Mouse (Mus musculus) 416B (cell line): ENCODE measurements around the gene Tkt.

ENCODE experiments used
- DNase-seq: peaks from one replicate; pipeline ENCODE4 v3.0.0; 2011; ENCODE audit warnings: low read depth

Gene Tkt

GRCm38 (mm10) chr14:30553185-30553584 is 5.0 kb downstream of the Tkt start:
- DNase-seq, result peak; percentile 52

- DNase-seq, result peak; percentile 57
Observed at GRCm38 (mm10) chr14:30556651-30557050, 8.5 kb downstream of the Tkt start.

DNA sequence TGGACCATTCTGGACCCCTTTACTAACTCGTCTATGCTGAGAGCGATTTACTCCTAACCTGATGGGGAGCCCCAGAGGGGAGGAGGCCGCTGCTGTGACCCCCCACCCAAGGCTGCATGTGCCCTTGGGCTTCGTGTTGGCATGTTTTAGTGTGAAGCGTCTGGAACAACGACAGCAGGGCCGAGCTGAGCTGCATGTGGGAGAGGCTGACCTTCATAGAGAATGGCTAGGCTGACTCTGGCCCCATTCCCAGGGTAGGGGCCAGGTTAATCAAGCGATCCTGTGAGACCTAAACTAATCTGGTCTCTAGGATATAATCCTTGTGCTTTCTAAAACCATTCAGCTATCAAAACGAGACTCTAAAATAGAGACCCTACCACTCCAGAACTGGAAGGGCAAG is 9.6 kb downstream of the Tkt start:
- no peak for DNase-seq

GRCm38 (mm10) chr14:30559321-30559850 is 11.2 kb downstream of the Tkt start:
- no peak for DNase-seq

DNA sequence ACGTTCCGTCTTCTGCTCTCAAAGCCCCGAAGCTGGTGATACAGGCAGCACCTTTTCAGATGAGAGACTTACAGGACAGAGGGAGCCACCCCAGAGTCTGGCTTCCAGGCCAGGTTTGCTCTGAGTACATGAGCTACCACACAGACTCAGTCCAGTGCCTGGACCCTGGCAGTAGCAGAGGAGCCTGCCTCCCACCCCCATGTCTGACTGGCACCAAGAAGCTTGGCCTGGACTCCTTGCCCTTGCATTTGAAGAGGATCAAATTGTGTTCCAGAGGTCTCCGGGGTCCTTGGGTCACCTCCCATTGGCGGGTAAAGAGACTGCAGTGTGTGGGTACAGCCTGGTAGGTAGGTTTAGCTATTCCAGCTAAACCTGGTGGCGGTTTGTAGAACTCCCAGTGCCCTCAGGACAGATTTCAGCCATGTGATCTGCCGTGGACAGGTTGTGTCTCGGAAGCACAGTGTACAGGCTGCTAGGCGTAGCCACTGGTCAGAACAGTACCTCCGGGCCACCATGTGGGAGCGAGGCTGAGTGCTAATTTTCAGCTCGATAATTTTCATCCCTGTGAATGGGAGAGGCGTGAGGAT is 12.7 kb downstream of the Tkt start:
- no peak for DNase-seq

DNA sequence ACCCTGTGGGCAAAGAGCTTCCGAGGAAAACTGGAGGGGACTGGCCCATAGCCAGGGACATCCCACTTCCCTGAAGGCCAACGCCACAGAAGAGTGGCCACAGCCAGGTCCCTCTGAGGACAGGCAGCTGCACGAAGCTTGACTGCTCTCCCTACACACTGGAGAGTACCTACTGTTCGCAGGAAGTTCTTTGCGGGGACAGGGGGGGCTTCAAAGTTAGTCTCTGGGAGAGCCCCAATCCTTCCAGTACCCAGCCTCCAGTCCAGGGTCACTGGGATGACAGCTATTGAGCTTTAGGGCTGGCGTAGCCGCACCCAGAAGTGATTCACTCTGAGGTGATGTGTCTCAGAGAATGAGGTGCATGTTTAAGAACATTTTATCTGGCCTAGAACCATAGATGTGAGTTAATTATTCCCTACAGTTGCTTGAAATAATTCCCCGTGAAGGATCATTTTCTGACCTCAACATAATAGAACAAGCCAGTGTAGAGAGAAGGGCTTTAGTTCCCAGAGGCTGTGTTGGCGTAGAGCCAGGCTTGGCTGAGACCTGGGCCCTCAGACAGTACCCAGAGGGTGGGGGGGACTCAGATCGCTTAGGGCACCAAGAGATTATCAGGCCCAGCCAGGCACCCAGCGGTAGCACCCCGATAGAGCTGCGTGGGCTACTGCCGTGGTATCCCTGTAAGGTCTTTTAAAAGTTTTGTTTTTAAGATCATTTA is 13.5 kb downstream of the Tkt start:
- no peak for DNase-seq

- no peak for DNase-seq
Observed at GRCm38 (mm10) chr14:30562343-30562742, 14.2 kb downstream of the Tkt start.

GRCm38 (mm10) chr14:30564451-30564850 is 16.3 kb downstream of the Tkt start:
- peak; percentile 80 for DNase-seq

DNA sequence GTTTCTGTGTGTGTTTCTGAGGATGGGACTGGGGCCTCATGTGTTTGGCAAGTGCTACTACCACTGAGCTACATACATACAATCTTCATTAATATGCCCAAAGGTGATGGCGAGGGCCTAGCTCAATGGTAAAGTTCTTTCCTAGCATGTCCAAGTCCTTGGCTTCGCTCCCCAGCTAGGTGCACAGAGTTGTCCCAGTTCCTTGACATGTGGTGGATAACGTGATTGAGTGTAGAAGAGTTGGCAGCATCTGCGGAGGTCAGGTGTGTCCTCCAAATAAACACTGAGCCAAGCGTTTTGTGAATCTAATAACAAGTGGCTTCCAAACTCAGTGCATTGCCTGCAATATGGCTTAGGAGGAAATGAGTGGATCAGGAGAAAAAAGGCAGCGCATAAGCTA is 18.2 kb downstream of the Tkt start:
- DNase-seq, result no peak

DNA sequence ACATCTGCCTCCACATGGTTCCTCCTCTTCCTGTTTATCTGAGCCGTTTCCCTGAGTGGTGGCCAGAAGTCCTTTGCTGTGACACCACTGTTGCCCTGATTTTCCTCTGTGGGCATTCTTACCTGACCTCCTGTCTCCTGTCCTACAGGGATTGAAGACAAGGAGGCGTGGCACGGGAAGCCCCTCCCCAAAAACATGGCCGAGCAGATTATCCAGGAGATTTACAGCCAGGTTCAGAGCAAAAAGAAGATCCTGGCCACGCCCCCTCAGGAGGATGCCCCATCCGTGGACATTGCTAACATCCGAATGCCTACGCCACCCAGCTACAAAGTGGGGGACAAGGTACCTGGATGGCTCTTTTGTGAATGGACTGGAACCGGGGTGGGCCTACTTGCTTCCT is 19.9 kb downstream of the Tkt start:
- DNase-seq, result no peak

- DNase-seq, result peak; percentile 48
Observed at GRCm38 (mm10) chr14:30570303-30570702, 22.1 kb downstream of the Tkt start.

DNA sequence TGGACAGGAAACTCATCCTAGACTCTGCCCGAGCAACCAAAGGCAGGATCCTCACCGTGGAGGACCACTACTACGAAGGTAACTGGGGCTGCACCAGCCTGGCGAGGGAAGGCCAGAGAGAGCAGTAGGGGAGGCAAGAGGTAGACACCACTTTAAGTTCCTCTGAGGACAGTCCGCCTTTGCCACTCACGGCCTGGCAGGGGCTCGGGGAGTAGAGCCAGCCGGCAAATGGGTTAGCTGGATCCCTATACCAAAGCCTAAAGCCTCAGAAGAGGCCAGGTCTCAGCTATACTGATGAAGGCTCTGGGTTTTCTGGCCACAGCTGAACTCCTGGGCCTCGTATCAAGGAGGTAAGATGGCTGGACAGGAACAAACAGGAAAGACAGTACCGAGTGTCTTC is 24.1 kb downstream of the Tkt start:
- no peak for DNase-seq

DNA sequence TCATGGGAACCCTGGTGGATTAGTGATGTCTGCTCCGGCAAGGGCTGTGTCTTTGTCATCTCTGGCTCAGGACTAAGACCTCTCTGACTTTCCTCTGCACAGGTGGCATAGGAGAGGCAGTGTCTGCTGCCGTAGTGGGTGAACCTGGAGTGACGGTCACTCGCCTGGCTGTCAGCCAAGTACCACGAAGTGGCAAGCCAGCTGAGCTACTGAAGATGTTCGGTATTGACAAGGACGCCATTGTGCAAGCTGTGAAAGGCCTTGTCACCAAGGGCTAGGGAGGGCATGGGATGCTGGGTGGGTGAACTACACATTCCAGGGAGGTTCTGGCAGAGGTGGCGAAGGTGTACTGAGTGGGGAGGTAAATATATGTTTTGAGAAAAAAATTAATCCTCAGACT is 25.1 kb downstream of the Tkt start:
- no peak for DNase-seq

GRCm38 (mm10) chr14:30573983-30574584 is 25.9 kb downstream of the Tkt start:
- peak; percentile 83 for DNase-seq

GRCm38 (mm10) chr14:30575791-30576190 is 27.6 kb downstream of the Tkt start:
- no peak for DNase-seq

DNA sequence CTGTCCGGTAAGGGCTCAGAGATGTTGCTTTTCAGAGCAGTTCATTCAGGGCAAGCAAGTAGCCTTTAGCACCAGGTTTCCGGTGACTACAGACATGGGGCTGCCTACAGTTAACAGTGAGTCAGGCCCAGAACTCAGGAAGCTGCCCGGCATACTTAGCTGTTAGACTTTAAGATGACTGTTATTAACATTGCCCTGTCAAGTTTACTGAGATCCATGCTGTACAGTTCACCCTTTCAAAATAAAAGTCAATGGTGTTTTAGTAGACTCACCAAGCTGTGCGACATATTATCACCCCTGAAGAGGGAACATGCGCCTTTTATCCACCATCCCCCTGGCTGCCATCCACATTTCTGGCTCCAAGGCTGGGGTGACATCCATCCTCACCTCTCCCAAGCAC is 28.1 kb downstream of the Tkt start:
- peak; percentile 58 for DNase-seq

DNA sequence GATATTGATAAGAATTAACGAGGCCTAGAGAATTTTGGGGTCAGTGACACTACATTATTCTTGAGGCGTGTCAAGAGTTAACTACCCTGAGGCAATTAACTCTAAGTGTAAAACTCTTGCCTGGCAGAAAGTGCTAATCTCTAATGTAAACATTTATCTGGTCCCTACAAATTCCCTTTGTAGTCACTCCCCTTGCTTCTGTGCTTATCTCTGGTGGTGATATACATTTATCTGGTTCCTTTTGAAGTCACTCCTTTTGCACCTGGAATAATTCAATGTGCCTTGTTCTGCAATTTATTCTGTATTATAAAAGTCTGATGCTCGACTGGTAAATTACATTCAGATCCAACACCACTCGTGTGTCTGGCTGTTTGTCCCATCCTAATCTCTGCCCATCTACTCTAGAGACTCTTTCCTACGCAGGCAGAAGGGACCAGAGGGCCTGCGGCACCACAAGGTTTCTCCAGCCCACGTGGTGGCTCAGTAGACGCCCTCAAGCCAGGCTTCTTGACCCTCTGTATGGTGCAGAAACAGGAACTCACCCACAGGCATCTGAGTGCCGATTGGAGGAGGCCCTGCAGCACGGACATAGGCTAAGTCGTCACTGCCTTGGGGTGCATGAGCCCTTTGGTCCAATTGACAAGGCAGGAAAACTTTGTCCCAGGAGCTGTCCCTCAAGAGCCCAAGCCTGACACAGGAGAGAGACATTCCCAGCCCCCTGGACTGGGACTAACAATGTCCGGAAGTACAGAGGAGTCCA is 29.3 kb downstream of the Tkt start:
- DNase-seq, result peak; percentile 27

DNA sequence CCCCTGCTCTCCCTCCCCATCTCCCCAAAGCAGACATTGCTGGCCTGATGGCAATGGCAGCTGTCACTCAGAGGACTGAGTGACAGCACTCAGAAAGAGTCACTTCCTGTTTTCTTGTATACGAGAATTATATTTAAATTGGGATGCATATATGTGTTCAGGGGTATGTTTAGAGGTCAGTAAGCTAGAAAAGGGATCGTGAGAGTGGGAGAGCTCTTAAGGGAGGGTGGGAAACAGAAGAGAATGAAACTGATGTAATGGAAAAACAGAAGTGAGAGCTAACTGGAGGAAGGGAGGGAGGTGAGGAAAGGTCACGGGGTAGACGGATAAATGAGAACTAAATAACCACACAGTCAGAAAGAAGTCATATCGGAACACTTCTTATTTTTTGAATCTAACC is 31.0 kb downstream of the Tkt start:
- peak; percentile 68 for DNase-seq

- peak; percentile 40 for DNase-seq
Observed at GRCm38 (mm10) chr14:30579882-30580281, 31.7 kb downstream of the Tkt start.

DNA sequence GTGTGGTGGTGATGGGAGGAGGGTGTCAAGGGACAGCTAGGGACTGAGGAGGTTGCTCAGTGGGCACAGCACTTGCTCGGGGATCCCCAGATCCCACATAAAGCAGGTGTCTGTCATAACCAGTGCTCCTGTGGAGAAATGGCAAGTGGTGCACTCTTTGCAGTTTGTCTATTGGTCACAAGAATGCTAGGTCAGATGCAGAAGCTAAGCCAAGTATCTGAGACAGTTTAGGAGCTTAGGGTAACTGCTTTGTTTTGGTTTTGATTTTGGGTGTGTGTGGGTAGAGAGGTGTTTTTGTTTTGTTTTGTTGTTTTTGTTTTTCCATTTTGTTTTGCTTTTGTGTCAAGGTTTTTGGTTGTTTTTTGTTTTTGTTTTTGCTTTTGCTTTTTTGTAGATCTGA is 33.1 kb downstream of the Tkt start:
- DNase-seq, result no peak

DNA sequence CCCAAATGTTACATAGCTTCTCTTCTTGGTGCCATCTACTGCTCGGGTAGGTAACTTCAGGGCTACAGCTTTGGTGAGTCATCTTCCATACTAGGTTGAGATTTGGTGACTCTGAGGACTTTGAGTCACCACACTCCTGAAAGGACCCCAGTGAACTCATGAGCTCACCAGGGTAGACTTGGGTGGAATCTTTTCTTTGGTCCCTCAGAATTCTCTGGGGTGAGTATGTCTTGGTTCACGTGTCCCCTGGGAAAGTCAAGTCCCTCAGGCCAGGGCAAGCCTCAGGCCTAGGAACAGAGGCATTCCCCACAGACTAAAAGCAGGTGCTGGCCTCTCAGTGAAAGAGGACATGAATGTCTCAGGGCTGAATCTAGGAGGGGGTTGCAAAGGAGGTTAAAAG is 35.9 kb downstream of the Tkt start:
- DNase-seq, result peak; percentile 69

GRCm38 (mm10) chr14:30584497-30585251 is 36.5 kb downstream of the Tkt start:
- no peak for DNase-seq
